Mouse (Mus musculus): ENCODE measurements at regions not wholly inside any gene's neighbourhood (a gene's known extent, or its start where the extent isn't known, plus 50 kb on each side); places are given as distances from the start of the nearest gene placed in this dataset.

DNA sequence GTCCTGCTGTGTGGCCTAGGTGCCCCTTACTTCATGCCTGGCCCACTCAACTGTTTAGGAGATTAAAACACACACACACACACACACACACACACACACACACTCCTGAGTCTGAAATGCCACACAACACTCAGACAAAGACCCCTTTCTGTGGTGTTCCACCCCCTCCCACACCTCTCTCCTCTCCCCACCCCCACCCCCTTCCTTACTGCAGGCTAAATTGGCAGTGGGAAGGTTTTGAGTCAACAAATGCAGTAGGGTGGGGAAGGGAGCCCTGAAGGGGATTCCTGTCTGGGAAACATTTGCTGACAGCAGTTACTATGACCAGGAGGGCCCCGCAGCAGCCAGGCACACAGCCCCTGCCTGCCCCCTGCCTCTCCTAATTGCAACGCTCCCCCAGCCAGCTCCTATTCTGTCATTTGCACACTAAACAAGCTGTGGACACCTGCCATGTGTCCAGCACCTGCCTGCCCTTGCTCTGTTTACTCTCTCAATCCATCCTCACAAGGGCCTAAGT lies 69.5 kb downstream of the Ephb3 start:
- Histone ChIP-seq H3K4me2 (ENCODE audit: low read length) (no peak overlapping the region), H3K27ac (replicated peaks; ENCODE audit: low read depth, low read length) (peak overlapping the region; percentile 74), H3K4me1 (ENCODE audit: control insufficient read depth, insufficient read depth, low read length) (peaks cover 16% of the 10 kb centered on the region), H3K36me3 (ENCODE audit: control insufficient read depth, insufficient read depth, low read length) (no peaks in the 10 kb centered on the region), H3K27me3 (ENCODE audit: control insufficient read depth, insufficient read depth, low read length) (no peaks in the 10 kb centered on the region), H3K4me3 (replicated peaks; ENCODE audit: low read depth, low read length) (no peak overlapping the region), H3K9me3 (ENCODE audit: control insufficient read depth, low read length) (no peaks in the 10 kb centered on the region), H3K9ac (replicated peaks; ENCODE audit: low read length) (no peak overlapping the region)
- peak; percentile 70 for DNase-seq
- 0% methylated on average over 2 of the region's 2 CpGs for WGBS
- peak; percentile 78 for ATAC-seq (ENCODE audit: low FRiP score, low TSS enrichment)

DNA sequence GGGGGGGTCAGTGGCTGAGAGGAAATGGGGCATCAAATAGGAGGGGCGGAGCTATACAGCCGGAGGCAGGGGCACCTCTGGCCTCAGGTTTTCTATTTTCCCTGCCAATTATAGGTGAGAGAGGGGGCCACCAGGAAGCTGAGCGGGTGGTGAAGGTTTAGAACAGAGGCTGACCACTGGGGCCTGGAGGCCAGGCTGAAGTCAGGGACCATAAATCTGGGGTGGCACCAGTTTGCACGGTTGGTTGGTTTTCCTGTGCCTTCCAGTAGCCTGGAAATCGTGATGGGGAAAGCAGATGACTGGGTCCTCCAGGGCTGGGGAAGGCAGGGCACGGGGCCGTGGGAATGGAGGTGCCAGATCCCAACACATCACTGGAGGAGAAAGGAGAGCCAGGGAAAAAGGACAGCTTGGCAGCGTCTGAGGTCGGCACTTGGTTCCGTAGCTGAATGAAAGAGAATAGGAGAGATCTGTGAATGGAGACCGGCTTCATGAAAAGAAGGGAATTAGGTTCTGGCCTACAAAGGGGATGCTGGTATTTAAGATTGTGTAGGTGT lies 73.3 kb downstream of the Ephb3 start:
- no peak overlapping the region for H3K27ac ChIP-seq (replicated peaks; ENCODE audit: low read depth, low read length)
- ATAC-seq (ENCODE audit: low FRiP score, low TSS enrichment) (no peak), DNase-seq (no peak)
- H3K4me2 ChIP-seq (ENCODE audit: low read length) = no peak overlapping the region
- no peak overlapping the region for H3K9ac ChIP-seq (replicated peaks; ENCODE audit: low read length)
- H3K4me3 ChIP-seq (replicated peaks; ENCODE audit: low read depth, low read length) = no peak overlapping the region
- peaks cover 12% of the 10 kb centered on the region for H3K4me1 ChIP-seq (ENCODE audit: control insufficient read depth, insufficient read depth, low read length)
- no peaks in the 10 kb centered on the region for H3K9me3 ChIP-seq (ENCODE audit: control insufficient read depth, low read length)
- no peaks in the 10 kb centered on the region for H3K27me3 ChIP-seq (ENCODE audit: control insufficient read depth, insufficient read depth, low read length)
- 85% methylated on average over 11 of the region's 11 CpGs for whole genome bisulfite sequencing
- no peaks in the 10 kb centered on the region for H3K36me3 ChIP-seq (ENCODE audit: control insufficient read depth, insufficient read depth, low read length)

DNA sequence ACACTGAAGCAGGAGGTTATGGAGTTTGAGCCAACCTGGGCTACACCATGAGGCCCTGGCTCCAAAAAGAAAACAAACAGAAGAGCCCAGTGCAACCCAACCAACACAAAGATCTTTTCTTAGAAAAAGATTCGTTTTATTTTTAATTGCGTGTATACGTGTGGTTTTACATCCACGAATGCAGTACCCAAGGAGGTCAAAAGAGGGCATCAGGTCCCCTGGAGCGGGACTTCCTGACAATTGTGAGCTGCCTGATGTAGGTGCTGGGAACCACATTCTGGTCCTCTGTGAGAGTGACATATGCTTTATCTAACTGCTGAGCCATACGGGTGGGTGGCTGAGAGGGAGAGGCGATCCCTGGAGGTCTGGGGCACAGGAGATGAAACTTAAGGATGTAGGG lies 73.8 kb downstream of the Ephb3 start:
- Histone ChIP-seq H3K9me3 (ENCODE audit: control insufficient read depth, low read length) (no peaks in the 10 kb centered on the region), H3K27ac (replicated peaks; ENCODE audit: low read depth, low read length) (no peak overlapping the region), H3K4me1 (ENCODE audit: control insufficient read depth, insufficient read depth, low read length) (peaks cover 12% of the 10 kb centered on the region), H3K27me3 (ENCODE audit: control insufficient read depth, insufficient read depth, low read length) (no peaks in the 10 kb centered on the region), H3K4me2 (ENCODE audit: low read length) (no peak overlapping the region), H3K9ac (replicated peaks; ENCODE audit: low read length) (no peak overlapping the region), H3K4me3 (replicated peaks; ENCODE audit: low read depth, low read length) (no peak overlapping the region), H3K36me3 (ENCODE audit: control insufficient read depth, insufficient read depth, low read length) (no peaks in the 10 kb centered on the region)
- DNase-seq (no peak), ATAC-seq (ENCODE audit: low FRiP score, low TSS enrichment) (no peak)
- 96% methylated on average over 7 of the region's 7 CpGs for WGBS

DNA sequence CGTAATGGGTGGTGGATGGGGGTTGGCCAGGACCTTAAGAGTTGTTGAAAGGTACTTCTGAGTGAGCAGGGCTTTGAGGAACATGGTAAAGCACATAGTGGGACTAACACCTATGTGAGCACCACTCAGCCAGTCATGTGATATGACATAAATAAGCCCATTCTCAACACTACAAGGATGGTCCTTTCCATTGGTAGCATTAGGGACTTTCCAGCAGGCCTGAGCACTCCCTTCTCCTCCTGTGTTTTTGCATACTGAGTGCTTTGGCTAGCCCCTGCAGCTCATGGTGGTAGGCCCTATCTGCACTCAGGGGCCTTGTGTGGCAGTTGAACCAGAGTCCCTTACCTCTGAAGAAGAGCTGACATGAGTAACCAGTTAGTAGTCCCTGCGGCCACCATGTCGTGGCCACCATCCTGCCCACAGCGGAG lies 75.7 kb downstream of the Ephb3 start:
- H3K27me3 ChIP-seq (ENCODE audit: control insufficient read depth, insufficient read depth, low read length) = no peaks in the 10 kb centered on the region
- no peak for DNase-seq
- WGBS = 90% methylated on average over 4 of the region's 4 CpGs

DNA sequence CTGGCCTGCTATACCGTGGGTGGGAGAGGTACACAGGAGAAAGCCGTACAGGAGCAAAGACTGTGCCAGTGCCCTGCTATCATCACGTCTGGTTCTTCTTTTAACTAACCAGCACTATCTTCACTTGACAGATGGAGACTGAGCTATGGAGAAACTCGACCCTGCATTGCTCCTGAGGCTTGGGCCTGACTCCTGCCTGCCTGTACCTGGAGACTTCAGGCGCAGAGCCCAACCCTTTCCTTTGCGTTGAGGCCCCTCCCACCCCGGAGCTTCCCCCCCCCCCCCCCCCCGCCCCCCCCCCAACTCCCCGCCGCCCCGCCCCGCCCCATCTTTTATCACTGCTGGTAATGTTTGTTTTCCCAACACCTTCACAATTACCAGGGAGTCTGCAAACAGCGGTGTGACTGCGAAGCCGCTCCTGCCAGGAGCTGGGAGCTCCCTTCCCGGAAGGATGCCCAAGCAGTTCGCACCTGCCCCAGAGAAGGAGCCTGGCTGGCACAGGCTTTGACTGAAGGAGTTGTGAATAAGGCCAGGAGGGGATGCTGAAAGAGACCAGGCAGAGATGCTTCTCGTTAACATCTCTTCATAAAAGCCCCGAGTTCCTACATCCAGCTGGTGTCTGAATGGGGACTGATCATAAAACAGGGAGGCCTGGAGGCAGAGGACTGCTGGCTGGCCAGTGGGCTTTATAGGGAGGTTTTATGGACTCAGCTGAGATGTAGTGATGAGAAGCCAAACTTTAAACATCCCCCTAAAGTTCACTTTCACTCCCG lies 77.6 kb downstream of the Ephb3 start:
- H3K9ac ChIP-seq (replicated peaks; ENCODE audit: low read length) = peak overlapping the region; percentile 17; the same call in 1 of the 2 replicates

More for the DNA sequence above, 75.7 kb downstream of the Ephb3 start:
- no peak overlapping the region for H3K4me2 ChIP-seq (ENCODE audit: low read length)
- no peaks in the 10 kb centered on the region for H3K36me3 ChIP-seq (ENCODE audit: control insufficient read depth, insufficient read depth, low read length)
- no peak for ATAC-seq (ENCODE audit: low FRiP score, low TSS enrichment)
- H3K9me3 ChIP-seq (ENCODE audit: control insufficient read depth, low read length) = no peaks in the 10 kb centered on the region
- H3K4me3 ChIP-seq (replicated peaks; ENCODE audit: low read depth, low read length) = no peak overlapping the region
- H3K27ac ChIP-seq (replicated peaks; ENCODE audit: low read depth, low read length) = no peak overlapping the region
- H3K9ac ChIP-seq (replicated peaks; ENCODE audit: low read length) = no peak overlapping the region
- H3K4me1 ChIP-seq (ENCODE audit: control insufficient read depth, insufficient read depth, low read length) = no peaks in the 10 kb centered on the region

DNA sequence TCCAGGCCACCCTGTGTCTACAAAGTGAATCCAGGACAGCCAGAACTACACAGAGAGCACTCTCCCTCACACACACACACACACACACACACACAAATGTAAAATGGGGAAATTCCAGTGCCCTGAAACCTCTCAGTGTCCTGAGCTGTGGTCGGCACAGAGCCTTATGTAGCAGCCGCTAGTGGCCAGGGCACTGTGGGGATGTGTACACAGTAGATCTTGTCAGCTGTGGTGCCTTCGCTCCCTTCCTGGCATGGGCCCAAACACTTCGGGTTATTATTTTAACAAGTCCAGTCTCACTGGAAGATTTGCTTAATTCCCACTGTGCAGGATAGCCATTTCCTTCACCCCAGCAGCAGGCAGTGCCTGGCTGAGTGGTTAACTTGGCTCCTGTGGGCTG lies 81.5 kb downstream of the Ephb3 start:
- peak; percentile 38 for DNase-seq
- Histone ChIP-seq H3K4me3 (replicated peaks; ENCODE audit: low read depth, low read length) (no peak overlapping the region), H3K9me3 (ENCODE audit: control insufficient read depth, low read length) (no peaks in the 10 kb centered on the region), H3K4me1 (ENCODE audit: control insufficient read depth, insufficient read depth, low read length) (0 out of 2 replicates have a peak, but pooled peaks cover 3% of the 10 kb centered on the region), H3K4me2 (ENCODE audit: low read length) (no peak overlapping the region), H3K27ac (replicated peaks; ENCODE audit: low read depth, low read length) (no peak overlapping the region), H3K27me3 (ENCODE audit: control insufficient read depth, insufficient read depth, low read length) (no peaks in the 10 kb centered on the region), H3K9ac (replicated peaks; ENCODE audit: low read length) (no peak overlapping the region), H3K36me3 (ENCODE audit: control insufficient read depth, insufficient read depth, low read length) (no peaks in the 10 kb centered on the region)
- WGBS = 64% methylated on average over 4 of the region's 4 CpGs
- no peak for ATAC-seq (ENCODE audit: low FRiP score, low TSS enrichment)

More for the DNA sequence above, 77.6 kb downstream of the Ephb3 start:
- DNase-seq (no peak), ATAC-seq (ENCODE audit: low FRiP score, low TSS enrichment) (no peak)
- H3K4me3 ChIP-seq (replicated peaks; ENCODE audit: low read depth, low read length) = no peak overlapping the region
- no peak overlapping the region for H3K27ac ChIP-seq (replicated peaks; ENCODE audit: low read depth, low read length)
- H3K4me1 ChIP-seq (ENCODE audit: control insufficient read depth, insufficient read depth, low read length) = 0 out of 2 replicates have a peak, but pooled peaks cover 3% of the 10 kb centered on the region
- no peaks in the 10 kb centered on the region for H3K36me3 ChIP-seq (ENCODE audit: control insufficient read depth, insufficient read depth, low read length)
- H3K9me3 ChIP-seq (ENCODE audit: control insufficient read depth, low read length) = no peaks in the 10 kb centered on the region
- no peaks in the 10 kb centered on the region for H3K27me3 ChIP-seq (ENCODE audit: control insufficient read depth, insufficient read depth, low read length)
- WGBS = 14% methylated on average over 19 of the region's 20 CpGs
- H3K4me2 ChIP-seq (ENCODE audit: low read length) = no peak overlapping the region

DNA sequence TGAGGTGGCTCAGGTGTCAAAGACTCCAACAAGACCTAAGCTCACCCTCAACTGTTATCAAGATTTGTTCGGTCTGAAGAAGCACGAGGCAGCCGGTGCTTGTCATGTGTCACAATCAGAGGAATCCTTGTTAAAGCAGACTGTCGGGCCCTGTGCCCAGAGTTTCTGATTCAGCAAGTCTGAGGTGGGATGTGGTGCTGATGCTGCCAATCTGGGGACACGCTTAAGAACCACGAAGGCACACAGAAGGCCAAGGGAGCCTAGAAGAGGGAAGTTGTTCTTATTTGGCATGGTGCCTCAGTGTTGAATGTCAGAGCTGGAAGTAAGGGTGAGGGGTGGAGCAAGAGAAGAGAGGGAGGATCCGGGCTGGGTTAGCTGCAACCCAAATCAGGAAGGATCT lies 85.0 kb downstream of the Ephb3 start:
- H3K9me3 ChIP-seq (ENCODE audit: control insufficient read depth, low read length) = no peaks in the 10 kb centered on the region
- 0 out of 2 replicates have a peak, but pooled peaks cover 3% of the 10 kb centered on the region for H3K4me1 ChIP-seq (ENCODE audit: control insufficient read depth, insufficient read depth, low read length)
- no peak overlapping the region for H3K27ac ChIP-seq (replicated peaks; ENCODE audit: low read depth, low read length)
- no peak overlapping the region for H3K4me2 ChIP-seq (ENCODE audit: low read length)
- 88% methylated on average over 7 of the region's 7 CpGs for WGBS
- H3K9ac ChIP-seq (replicated peaks; ENCODE audit: low read length) = no peak overlapping the region
- H3K27me3 ChIP-seq (ENCODE audit: control insufficient read depth, insufficient read depth, low read length) = no peaks in the 10 kb centered on the region
- ATAC-seq (ENCODE audit: low FRiP score, low TSS enrichment) = no peak
- H3K36me3 ChIP-seq (ENCODE audit: control insufficient read depth, insufficient read depth, low read length) = no peaks in the 10 kb centered on the region
- no peak overlapping the region for H3K4me3 ChIP-seq (replicated peaks; ENCODE audit: low read depth, low read length)
- DNase-seq = no peak

DNA sequence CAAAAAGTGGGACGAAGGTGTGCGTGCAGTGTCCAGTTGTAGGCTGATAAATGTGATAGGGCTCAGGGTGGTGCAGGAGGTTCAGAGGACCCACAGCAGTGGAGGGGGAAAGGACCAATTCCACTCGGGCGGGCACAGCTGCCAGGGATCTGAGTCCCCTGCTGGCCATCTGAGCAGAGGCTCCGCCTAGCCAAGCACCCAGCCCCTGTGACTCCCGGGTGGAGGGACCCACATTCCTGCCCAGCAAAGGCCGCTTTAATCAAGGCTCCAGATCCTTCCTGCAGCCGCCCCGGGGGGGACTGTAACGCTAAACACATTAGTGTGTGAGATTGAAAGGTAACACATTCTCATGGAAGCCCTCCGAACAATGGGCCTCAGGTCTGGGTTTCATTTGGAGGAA lies 88.5 kb downstream of the Ephb3 start:
- ATAC-seq (ENCODE audit: low FRiP score, low TSS enrichment) (no peak), DNase-seq (no peak)
- H3K36me3 ChIP-seq (ENCODE audit: control insufficient read depth, insufficient read depth, low read length) = no peaks in the 10 kb centered on the region

DNA sequence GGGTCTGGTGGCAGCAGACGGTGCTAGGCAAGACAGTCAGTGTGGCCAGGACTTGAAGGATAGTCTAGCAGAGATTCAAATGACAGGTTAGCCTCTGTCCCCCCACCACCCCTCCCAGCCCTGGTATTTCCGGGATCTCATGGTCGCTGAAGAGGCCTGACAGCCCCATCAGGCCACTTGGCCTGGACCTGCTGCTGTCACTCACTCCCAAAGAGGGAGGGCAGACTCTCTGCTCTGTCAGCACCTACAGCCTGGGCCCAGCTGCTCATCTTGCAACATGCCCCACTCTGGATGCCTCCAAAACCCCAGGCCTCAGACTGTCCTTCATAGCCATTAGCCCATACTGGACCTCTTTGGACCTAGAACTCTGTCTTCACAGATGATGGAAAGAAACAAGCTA lies 89.0 kb downstream of the Ephb3 start:
- H3K9me3 ChIP-seq (ENCODE audit: control insufficient read depth, low read length) = no peaks in the 10 kb centered on the region
- H3K27ac ChIP-seq (replicated peaks; ENCODE audit: low read depth, low read length) = no peak overlapping the region
- H3K9ac ChIP-seq (replicated peaks; ENCODE audit: low read length) = 0 out of 2 replicates have a peak overlapping the region, but pooled peaks have one; percentile 12
- DNase-seq (no peak), ATAC-seq (ENCODE audit: low FRiP score, low TSS enrichment) (no peak)
- no peak overlapping the region for H3K4me3 ChIP-seq (replicated peaks; ENCODE audit: low read depth, low read length)
- WGBS = 44% methylated on average over 3 of the region's 3 CpGs
- H3K36me3 ChIP-seq (ENCODE audit: control insufficient read depth, insufficient read depth, low read length) = no peaks in the 10 kb centered on the region
- no peak overlapping the region for H3K4me2 ChIP-seq (ENCODE audit: low read length)
- peaks cover 9% of the 10 kb centered on the region for H3K4me1 ChIP-seq (ENCODE audit: control insufficient read depth, insufficient read depth, low read length)
- no peaks in the 10 kb centered on the region for H3K27me3 ChIP-seq (ENCODE audit: control insufficient read depth, insufficient read depth, low read length)

More for the DNA sequence above, 88.5 kb downstream of the Ephb3 start:
- Histone ChIP-seq H3K27me3 (ENCODE audit: control insufficient read depth, insufficient read depth, low read length) (no peaks in the 10 kb centered on the region), H3K4me1 (ENCODE audit: control insufficient read depth, insufficient read depth, low read length) (peaks cover 9% of the 10 kb centered on the region), H3K4me3 (replicated peaks; ENCODE audit: low read depth, low read length) (no peak overlapping the region), H3K9me3 (ENCODE audit: control insufficient read depth, low read length) (no peaks in the 10 kb centered on the region), H3K4me2 (ENCODE audit: low read length) (no peak overlapping the region), H3K9ac (replicated peaks; ENCODE audit: low read length) (no peak overlapping the region; the same call in 1 of the 2 replicates), H3K27ac (replicated peaks; ENCODE audit: low read depth, low read length) (no peak overlapping the region)
- WGBS = 39% methylated on average over 11 of the region's 11 CpGs

Data from midbrain, embryonic 14.5 days (tissue).